Mouse (Mus musculus): ENCODE data around the gene Myoz2.

GRCm38 (mm10) chr3:122964301-122964700 lies 70.5 kb downstream of the Myoz2 start:
- TF ChIP-seq POLR2A (IDR thresholded peaks at IDR 0.05; ENCODE audit: borderline replicate concordance, extremely low read depth, insufficient read depth, insufficient read length, poor library complexity, severe bottlenecking) (no peak), CTCF (IDR thresholded peaks at IDR 0.05; ENCODE audit: borderline replicate concordance, extremely low read depth, insufficient read depth, insufficient read length) (no peak)

Measured in brain, embryonic 14.5 days (tissue).